Mouse (Mus musculus) large intestine, adult 2 months (tissue): ENCODE data around the gene Sema4a. TPM values are rescaled to one million over a fixed set of nuclear protein-coding genes. Genes with fewer than 3 reads are reported as not detected.

Experiments used
- DNase-seq: peaks from one replicate; pipeline ENCODE4 v3.0.0-alpha.2; 2012; ENCODE audit warnings: low read depth, low spot score
- WGBS: fragments of 180-500 bp; shearing (Covaris S2); methylation state at CpG from one replicate; pipeline ENCODE4 v1.1.7; 2018; 5-methylcytosine and 5-hydroxymethylcytosine counted together
- polyA plus RNA-seq: library from polyadenylated mRNA; depleted of rRNA; stranded (reverse); fragments of >200 nt; gene quantifications from 2 replicates; pipeline ENCODE4 v1.2.3, GENCODE M21; 2012

The Sema4a gene
- polyA plus RNA-seq, 1 experiment = 221 TPM

- no peak for DNase-seq
- 15% methylated on average over 14 of the region's 14 CpGs for WGBS
Observed at GRCm38 (mm10) chr3:88458778-88459219, 2.2 kb downstream of the Sema4a start.

- DNase-seq = no peak
- WGBS = 59% methylated on average over 7 of the region's 7 CpGs
Observed at GRCm38 (mm10) chr3:88456746-88457532, 4.0 kb downstream of the Sema4a start.

- 29% methylated on average over 8 of the region's 8 CpGs for WGBS
- peak; percentile 96 for DNase-seq
Observed at GRCm38 (mm10) chr3:88456313-88456712, 4.7 kb downstream of the Sema4a start.

GRCm38 (mm10) chr3:88455588-88456264 is 5.3 kb downstream of the Sema4a start:
- WGBS = 25% methylated on average over 18 of the region's 18 CpGs
- no peak for DNase-seq

GRCm38 (mm10) chr3:88454762-88455587 is 6.0 kb downstream of the Sema4a start:
- WGBS = 30% methylated on average over 9 of the region's 9 CpGs
- no peak for DNase-seq

- 73% methylated on average over 8 of the region's 8 CpGs for WGBS
- DNase-seq = no peak
Observed at GRCm38 (mm10) chr3:88453986-88454385, 7.0 kb downstream of the Sema4a start.

- no peak for DNase-seq
- 83% methylated on average over 8 of the region's 8 CpGs for WGBS
Observed at GRCm38 (mm10) chr3:88453369-88453768, 7.6 kb downstream of the Sema4a start.

- DNase-seq = no peak
- 80% methylated on average over 6 of the region's 6 CpGs for WGBS
Observed at GRCm38 (mm10) chr3:88452716-88453115, 8.3 kb downstream of the Sema4a start.

- DNase-seq = no peak
- 76% methylated on average over 5 of the region's 5 CpGs for WGBS
Observed at GRCm38 (mm10) chr3:88452246-88452645, 8.7 kb downstream of the Sema4a start.

- 47% methylated on average over 12 of the region's 12 CpGs for WGBS
- DNase-seq = no peak
Observed at GRCm38 (mm10) chr3:88450379-88451131, 10.4 kb downstream of the Sema4a start.

- no peak for DNase-seq
- WGBS = 61% methylated on average over 21 of the region's 21 CpGs
Observed at GRCm38 (mm10) chr3:88449395-88450023, 11.5 kb downstream of the Sema4a start.

- no peak for DNase-seq
- WGBS = 38% methylated on average over 8 of the region's 8 CpGs
Observed at GRCm38 (mm10) chr3:88448443-88448842, 12.5 kb downstream of the Sema4a start.

- no peak for DNase-seq
Observed at GRCm38 (mm10) chr3:88447676-88448183, 13.3 kb downstream of the Sema4a start.

GRCm38 (mm10) chr3:88446471-88447123 is 14.4 kb downstream of the Sema4a start:
- WGBS = 13% methylated on average over 8 of the region's 8 CpGs

More at GRCm38 (mm10) chr3:88447676-88448183, 13.3 kb downstream of the Sema4a start:
- 32% methylated on average over 8 of the region's 8 CpGs for WGBS

GRCm38 (mm10) chr3:88442888-88443287 is 18.1 kb downstream of the Sema4a start:
- 23% methylated on average over 7 of the region's 7 CpGs for WGBS
- no peak for DNase-seq

More at GRCm38 (mm10) chr3:88446471-88447123, 14.4 kb downstream of the Sema4a start:
- no peak for DNase-seq

GRCm38 (mm10) chr3:88442488-88442887 is 18.5 kb downstream of the Sema4a start:
- DNase-seq = no peak
- 42% methylated on average over 12 of the region's 12 CpGs for WGBS

- 18% methylated on average over 27 of the region's 27 CpGs for WGBS
- no peak for DNase-seq
Observed at GRCm38 (mm10) chr3:88440500-88441381, 20.2 kb downstream of the Sema4a start.
